Mouse (Mus musculus) hindbrain, embryonic 16.5 days (tissue): ENCODE measurements around the gene Psg25. TPM values are rescaled to one million over a fixed set of nuclear protein-coding genes. Genes with fewer than 3 reads are reported as not detected.
"Not testable (repeated sequence)": the region's sequence is repeated elsewhere in the genome, so short reads cannot be mapped to it uniquely, and the experiment has no call there.

Experiments used
- ATAC-seq: fragments of 200-750 bp; cut with Nextera tagmentation; 2 replicates; pipeline ENCODE4 v1.8.0; 2017; ENCODE audit warnings: moderate TSS enrichment, moderate library complexity
- H3K27ac ChIP-seq: fragments of 300-500 bp; sonication (generic); 2 replicates; pipeline ENCODE4 v1.5.1; 2014; ENCODE audit warnings: low read depth, mild to moderate bottlenecking, control low read depth, low read length, moderate library complexity
- H3K27me3 ChIP-seq: fragments of 300-500 bp; sonication (generic); replicated peaks from 2 replicates; pipeline ENCODE4 v1.6.1; 2014; ENCODE audit warnings: low read length; ENCODE audit not compliant: control insufficient read depth, insufficient read depth
- H3K36me3 ChIP-seq: fragments of 300-500 bp; sonication (generic); 2 replicates; pipeline ENCODE4 v1.6.1; 2014; ENCODE audit warnings: mild to moderate bottlenecking, low read length, moderate library complexity, mixed read lengths; ENCODE audit not compliant: control insufficient read depth, insufficient read depth
- H3K4me1 ChIP-seq: fragments of 300-500 bp; sonication (generic); 2 replicates; pipeline ENCODE4 v1.6.1; 2014; ENCODE audit warnings: low read depth, low read length; ENCODE audit not compliant: control insufficient read depth, insufficient read depth
- H3K4me2 ChIP-seq: fragments of 300-500 bp; sonication (generic); 2 replicates; pipeline ENCODE4 v1.6.1; 2014; ENCODE audit warnings: mild to moderate bottlenecking, low read length, control low read depth, moderate library complexity
- H3K4me3 ChIP-seq: fragments of 300-500 bp; sonication (generic); 2 replicates; pipeline ENCODE4 v1.5.1; 2014; ENCODE audit warnings: mild to moderate bottlenecking, low read length, control low read depth, moderate library complexity
- H3K9ac ChIP-seq: fragments of 300-500 bp; sonication (generic); 2 replicates; pipeline ENCODE4 v1.6.1; 2014; ENCODE audit warnings: low read depth, mild to moderate bottlenecking, control low read depth, low read length, moderate library complexity
- H3K9me3 ChIP-seq: fragments of 300-500 bp; sonication (generic); 2 replicates; pipeline ENCODE4 v1.6.1; 2014; ENCODE audit warnings: mild to moderate bottlenecking, low read length, moderate library complexity; ENCODE audit not compliant: control insufficient read depth
- WGBS: fragments of 180-500 bp; shearing (Covaris S2); extraction: QIAGEN DNeasy Blood & Tissue Kit; methylation state at CpG from one replicate; pipeline ENCODE4 v1.1.7; 2014; 5-methylcytosine and 5-hydroxymethylcytosine counted together
- polyA plus RNA-seq: library from polyadenylated mRNA; unstranded; fragments of >200 nt; fragmentation: Nextera tagmentation; extraction: Ambion mirVana; gene quantifications from 2 replicates; pipeline ENCODE4 v1.2.1, GENCODE M21; 2015

Gene Psg25
- polyA plus RNA-seq, result not detected in 2 replicates

GRCm38 (mm10) chr7:18532169-18532568, at the start of gene Psg25:
Gene Psg25 (minus strand): TSS chr7:18532269.
- Histone ChIP-seq H3K9ac (no peak within 1 kb of the TSS), H3K36me3 (no peaks in the 10 kb centered on the region), H3K9me3 (peaks cover 3% of the 10 kb centered on the region; the same call in 1 of the 2 replicates), H3K4me2 (no peak within 1 kb of the TSS), H3K27me3 (no peaks in the 10 kb centered on the region), H3K4me1 (no peaks in the 10 kb centered on the region), H3K27ac (no peak within 1 kb of the TSS), H3K4me3 (no peak within 1 kb of the TSS)
- ATAC-seq, result no peak
- WGBS, result 85% methylated on average over 1 of the region's 1 CpGs

DNA sequence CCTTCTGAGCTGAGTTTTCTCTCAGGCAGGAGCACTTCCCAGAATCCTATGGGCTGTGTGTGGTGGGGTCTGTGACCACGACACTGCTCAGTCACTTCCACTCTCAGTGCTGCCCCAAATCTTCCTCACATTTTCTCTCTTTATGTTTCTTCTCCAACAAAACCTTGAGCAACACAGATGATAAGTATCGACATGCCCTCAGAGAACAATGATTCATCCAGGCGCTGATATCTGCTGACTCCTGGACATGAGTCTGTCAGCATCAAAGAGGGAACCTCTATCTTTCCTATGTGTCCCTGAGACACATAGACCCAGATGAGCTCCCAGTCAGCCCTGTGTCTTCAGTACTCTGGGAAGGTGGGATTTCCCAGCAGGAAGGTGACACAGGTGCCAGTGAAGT, 35.1 kb upstream of the Psg25 start, which contains the start of gene Psg27:
Gene Psg27 (minus strand): TSS at position 101 of the 400 bp plus-strand sequence.
- WGBS, result 80% methylated on average over 3 of the region's 3 CpGs
- Histone ChIP-seq H3K9me3 (no peaks in the 10 kb centered on the region), H3K27me3 (no peaks in the 10 kb centered on the region), H3K36me3 (no peaks in the 10 kb centered on the region), H3K4me3 (no peak within 1 kb of the TSS), H3K4me2 (no peak within 1 kb of the TSS), H3K27ac (no peak within 1 kb of the TSS), H3K4me1 (no peaks in the 10 kb centered on the region), H3K9ac (no peak within 1 kb of the TSS)
- ATAC-seq, result no peak

- Histone ChIP-seq H3K9ac (no peak overlapping the region), H3K9me3 (no peaks in the 10 kb centered on the region; the same call in 1 of the 2 replicates), H3K27me3 (no peaks in the 10 kb centered on the region), H3K36me3 (no peaks in the 10 kb centered on the region), H3K4me2 (no peak overlapping the region), H3K4me3 (no peak overlapping the region), H3K4me1 (no peaks in the 10 kb centered on the region), H3K27ac (no peak overlapping the region)
- no peak for ATAC-seq
Observed at GRCm38 (mm10) chr7:18559850-18560249, 27.8 kb upstream of the Psg25 start.

DNA sequence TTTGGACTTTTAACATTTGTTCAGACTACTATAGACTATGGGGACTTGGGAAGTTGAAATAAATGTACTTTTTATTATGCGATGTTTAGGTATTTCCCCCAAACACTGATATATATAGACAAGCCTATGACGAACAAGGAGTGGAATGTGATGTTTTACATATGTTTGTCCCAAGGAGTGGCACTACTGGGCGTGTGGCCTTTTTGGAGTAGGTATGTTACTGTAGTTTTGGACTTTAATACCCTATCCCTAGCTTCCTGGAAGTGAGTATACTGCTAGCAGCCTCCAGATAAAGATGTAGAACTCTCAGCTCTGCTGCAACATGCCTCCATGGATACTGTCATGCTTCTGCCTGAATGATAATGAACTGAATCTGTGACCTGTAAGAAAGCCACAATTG, 23.7 kb upstream of the Psg25 start:
- H3K36me3 ChIP-seq, H3K4me3 ChIP-seq, H3K27ac ChIP-seq, H3K4me2 ChIP-seq, ATAC-seq, H3K27me3 ChIP-seq, H3K9ac ChIP-seq, H3K9me3 ChIP-seq, H3K4me1 ChIP-seq: not testable (repeated sequence)
- 78% methylated on average over 3 of the region's 3 CpGs for WGBS

- Histone ChIP-seq H3K36me3 (no peaks in the 10 kb centered on the region), H3K9me3 (peaks cover 3% of the 10 kb centered on the region; the same call in 1 of the 2 replicates), H3K27me3 (no peaks in the 10 kb centered on the region), H3K4me2 (no peak overlapping the region), H3K4me3 (no peak overlapping the region), H3K4me1 (no peaks in the 10 kb centered on the region), H3K9ac (no peak overlapping the region), H3K27ac (no peak overlapping the region)
- WGBS, result 59% methylated on average over 3 of the region's 3 CpGs
- no peak for ATAC-seq
Observed at GRCm38 (mm10) chr7:18533420-18533819, 1.4 kb upstream of the Psg25 start.

DNA sequence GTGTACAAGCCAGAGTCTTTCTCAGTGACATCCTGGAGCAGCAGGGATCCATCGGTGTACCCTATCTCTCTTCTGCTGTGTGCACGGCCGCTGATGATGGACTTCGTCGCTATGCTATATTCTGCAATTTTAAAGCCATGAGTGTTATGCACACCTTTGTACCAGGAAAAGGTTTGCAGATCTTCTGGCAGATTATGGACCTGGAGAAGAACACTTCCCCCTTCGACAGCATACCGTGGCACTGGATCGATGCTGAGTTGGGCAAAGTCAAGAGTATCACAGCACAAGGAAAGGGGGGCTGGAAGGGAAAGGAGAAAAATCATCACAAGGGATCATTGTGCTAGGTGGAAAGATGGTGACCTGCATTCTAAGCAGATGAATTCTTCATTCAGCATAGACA, 7.4 kb downstream of the Psg25 start:
- no peaks in the 10 kb centered on the region; the same call in 1 of the 2 replicates for H3K9me3 ChIP-seq
- no peak overlapping the region for H3K27ac ChIP-seq
- no peak overlapping the region for H3K9ac ChIP-seq
- no peaks in the 10 kb centered on the region for H3K4me1 ChIP-seq
- H3K36me3 ChIP-seq, result no peaks in the 10 kb centered on the region
- no peak overlapping the region for H3K4me3 ChIP-seq
- WGBS, result 94% methylated on average over 8 of the region's 8 CpGs
- H3K4me2 ChIP-seq, result no peak overlapping the region
- H3K27me3 ChIP-seq, result no peaks in the 10 kb centered on the region
- no peak for ATAC-seq

DNA sequence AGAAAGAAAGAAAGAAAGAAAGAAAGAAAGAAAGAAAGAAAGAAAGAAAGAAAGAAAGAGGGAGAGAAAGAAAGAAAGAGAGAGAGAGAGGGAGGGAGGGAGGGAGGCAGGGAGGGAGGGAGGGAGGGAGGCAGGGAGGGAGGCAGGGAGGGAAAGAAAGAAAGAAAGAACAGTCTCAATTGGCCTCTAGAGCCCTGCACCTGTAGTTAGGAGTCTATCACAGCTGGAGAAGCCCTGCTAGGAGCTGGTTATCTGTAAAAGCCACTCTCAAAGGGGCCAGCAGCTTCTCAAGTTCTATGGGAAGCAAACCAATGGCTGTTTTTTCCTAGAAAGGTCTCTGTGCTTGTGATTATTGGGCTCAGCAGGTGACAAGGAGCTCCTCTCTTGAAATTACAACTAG, 19.2 kb downstream of the Psg25 start:
- not testable (repeated sequence) for H3K4me2 ChIP-seq, H3K4me1 ChIP-seq, H3K36me3 ChIP-seq, ATAC-seq, H3K27me3 ChIP-seq, H3K4me3 ChIP-seq, H3K9me3 ChIP-seq, H3K9ac ChIP-seq, H3K27ac ChIP-seq

DNA sequence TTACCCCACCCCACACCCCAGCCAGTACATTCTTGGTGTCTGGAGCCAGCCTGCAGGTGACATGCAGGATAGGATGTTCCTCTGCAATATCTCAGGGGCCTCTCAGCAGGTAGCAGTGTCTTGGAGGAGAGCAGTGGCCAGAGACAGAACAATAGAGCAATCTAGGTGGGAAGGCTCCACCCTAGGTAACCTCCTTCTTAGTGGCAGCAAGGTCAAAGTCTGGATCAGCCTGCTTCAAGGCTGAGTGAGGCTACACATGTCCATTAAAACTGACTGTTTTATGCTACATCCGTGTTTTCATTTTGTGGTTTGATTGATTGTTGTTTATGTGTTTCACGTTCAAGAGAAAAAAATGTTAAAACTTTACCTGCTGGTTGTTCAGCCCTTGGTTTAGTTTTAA, 19.7 kb downstream of the Psg25 start:
- not testable (repeated sequence) for ATAC-seq, H3K9me3 ChIP-seq, H3K27me3 ChIP-seq, H3K36me3 ChIP-seq, H3K4me1 ChIP-seq, H3K9ac ChIP-seq, H3K4me2 ChIP-seq, H3K27ac ChIP-seq, H3K4me3 ChIP-seq
- 62% methylated on average over 2 of the region's 2 CpGs for WGBS

GRCm38 (mm10) chr7:18511479-18511878, 20.6 kb downstream of the Psg25 start:
- Histone ChIP-seq H3K27ac (no peak overlapping the region), H3K9me3 (no peaks in the 10 kb centered on the region), H3K4me3 (no peak overlapping the region), H3K36me3 (no peaks in the 10 kb centered on the region), H3K4me1 (no peaks in the 10 kb centered on the region), H3K4me2 (no peak overlapping the region), H3K9ac (no peak overlapping the region), H3K27me3 (no peaks in the 10 kb centered on the region)
- ATAC-seq, result no peak
- 26% methylated on average over 9 of the region's 9 CpGs for WGBS

DNA sequence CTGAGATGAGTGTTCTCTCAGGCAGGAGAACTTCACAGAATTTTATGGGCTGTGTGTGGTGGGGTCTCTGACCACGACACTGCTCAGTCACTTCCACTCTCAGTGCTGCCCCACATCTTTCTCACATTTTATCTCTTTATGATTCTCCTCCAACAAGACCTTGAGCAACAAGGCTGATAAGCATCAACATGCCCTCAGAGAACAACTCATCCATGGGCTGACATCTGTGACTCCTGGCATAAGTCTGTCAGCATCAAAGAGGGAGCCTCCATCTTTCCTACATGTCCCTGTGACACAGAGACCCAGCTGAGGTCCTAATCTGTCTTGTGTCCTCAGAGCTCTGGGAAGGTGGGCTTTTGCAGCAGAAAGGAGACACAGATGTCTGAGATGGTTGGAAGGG, 48.0 kb downstream of the Psg25 start, which contains the start of gene Psg26:
Gene Psg26 (minus strand): TSS at position 101 of the 400 bp plus-strand sequence.
- WGBS, result 62% methylated on average over 1 of the region's 1 CpGs
- Histone ChIP-seq H3K27me3 (no peaks in the 10 kb centered on the region), H3K4me3 (no peak within 1 kb of the TSS), H3K36me3 (no peaks in the 10 kb centered on the region), H3K4me1 (no peaks in the 10 kb centered on the region), H3K9me3 (peaks cover 16% of the 10 kb centered on the region), H3K9ac (no peak within 1 kb of the TSS), H3K27ac (no peak within 1 kb of the TSS), H3K4me2 (no peak within 1 kb of the TSS)
- no peak for ATAC-seq
